Mouse (Mus musculus): ENCODE measurements around the gene Gbe1.

Gene Gbe1

DNA sequence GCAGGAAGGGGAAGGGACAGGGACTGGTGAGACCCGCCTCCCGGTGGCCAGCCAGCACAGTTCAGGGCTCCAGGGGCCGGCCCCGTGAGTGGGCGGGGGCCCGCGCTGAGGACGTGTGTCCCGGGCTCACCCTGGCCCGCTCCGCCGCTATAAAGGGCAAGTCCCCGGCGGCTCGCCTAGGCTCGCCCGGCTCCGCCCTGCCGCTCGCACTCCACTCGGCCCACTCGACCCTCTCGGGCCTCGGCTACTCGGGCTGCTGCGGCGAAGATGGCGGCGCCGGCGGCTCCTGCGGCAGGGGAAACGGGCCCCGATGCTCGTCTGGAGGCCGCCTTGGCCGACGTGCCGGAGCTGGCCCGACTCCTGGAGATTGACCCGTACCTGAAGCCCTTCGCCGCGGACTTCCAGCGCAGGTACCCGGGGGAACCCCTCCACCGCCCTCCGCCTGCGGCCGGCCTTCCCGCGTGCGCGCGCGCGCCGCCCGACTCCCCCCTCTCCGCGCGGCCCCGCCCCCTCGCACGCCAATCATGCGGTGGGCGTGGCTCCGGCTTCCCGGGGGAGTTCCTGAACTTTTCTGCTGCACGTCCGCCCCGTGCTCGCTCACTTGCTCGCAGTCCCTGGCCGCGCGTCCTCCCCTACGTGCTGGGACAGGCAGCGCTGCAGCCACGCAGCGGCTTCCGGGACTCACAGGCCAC is at the start of gene Gbe1:
TSS of gene Gbe1 (plus strand) at position 64 of the 692 bp plus-strand sequence.
- DNase-seq (ENCODE audit: low read depth, low spot score), result peak; percentile 83

DNA sequence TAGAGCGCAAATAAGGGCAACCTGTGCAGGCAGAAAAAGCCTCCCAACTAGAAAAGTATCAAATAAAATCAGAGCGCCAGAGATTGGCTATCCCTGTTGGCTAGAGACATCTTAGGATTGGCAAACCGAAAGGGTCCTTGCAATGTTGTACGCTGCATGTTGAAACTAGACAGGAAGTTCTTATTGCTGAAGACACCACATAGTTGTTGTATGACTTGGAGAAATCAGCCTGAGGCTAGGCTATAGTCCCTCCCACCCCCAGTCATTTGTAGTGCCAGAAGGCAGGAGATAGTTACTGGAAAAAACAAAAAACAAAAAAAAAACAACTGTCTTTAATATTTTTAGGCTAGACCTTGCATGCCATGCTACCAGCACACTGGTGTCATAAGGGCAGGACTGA is 3.1 kb upstream of the Gbe1 start:
- no peak for DNase-seq (ENCODE audit: low read depth, low spot score)

- no peak for DNase-seq (ENCODE audit: low read depth, low spot score)
Measured at GRCm38 (mm10) chr16:70313496-70313885, 258 bp upstream of the Gbe1 start.

- no peak for DNase-seq (ENCODE audit: low read depth, low spot score)
Measured at GRCm38 (mm10) chr16:70314578-70314930, 805 bp downstream of the Gbe1 start.

- DNase-seq (ENCODE audit: low read depth, low spot score), result no peak
Measured at GRCm38 (mm10) chr16:70315261-70315660, 1.5 kb downstream of the Gbe1 start.

- no peak for DNase-seq (ENCODE audit: low read depth, low spot score)
Measured at GRCm38 (mm10) chr16:70315862-70316390, 2.2 kb downstream of the Gbe1 start.

- peak; percentile 21 for DNase-seq (ENCODE audit: low read depth, low spot score)
Measured at GRCm38 (mm10) chr16:70319388-70319787, 5.6 kb downstream of the Gbe1 start.

DNA sequence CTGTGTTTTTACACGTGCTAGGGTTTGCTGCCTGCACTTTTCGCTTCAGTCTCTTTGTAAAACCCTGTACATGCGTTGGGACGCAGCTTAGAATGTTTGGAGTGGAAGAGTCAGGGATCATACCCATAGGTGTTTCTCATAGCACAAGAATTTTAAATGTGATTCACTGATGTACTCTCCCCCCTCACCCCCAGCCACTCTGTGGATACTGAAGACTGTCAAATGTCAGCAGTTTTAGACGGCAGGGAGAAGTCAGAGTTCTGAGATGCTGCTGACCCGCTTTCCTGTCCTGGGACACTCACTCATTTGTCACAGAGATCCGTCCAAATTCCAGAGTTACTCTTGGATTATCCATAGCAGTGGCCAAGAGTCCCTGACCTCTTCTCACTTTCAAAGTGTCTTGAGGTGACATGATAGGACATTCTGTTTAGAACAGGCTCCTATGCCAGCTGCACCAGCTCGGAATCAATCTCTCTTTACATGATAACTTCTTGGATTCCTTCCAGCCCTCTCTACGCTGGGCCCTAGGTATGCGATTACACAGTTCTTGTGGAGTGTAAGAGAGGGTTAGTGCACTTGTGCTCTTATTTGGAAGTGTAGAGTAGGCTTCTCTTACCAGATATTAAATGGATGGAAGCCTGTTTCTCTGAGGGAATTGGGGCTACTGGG is 7.0 kb downstream of the Gbe1 start:
- no peak for DNase-seq (ENCODE audit: low read depth, low spot score)

DNA sequence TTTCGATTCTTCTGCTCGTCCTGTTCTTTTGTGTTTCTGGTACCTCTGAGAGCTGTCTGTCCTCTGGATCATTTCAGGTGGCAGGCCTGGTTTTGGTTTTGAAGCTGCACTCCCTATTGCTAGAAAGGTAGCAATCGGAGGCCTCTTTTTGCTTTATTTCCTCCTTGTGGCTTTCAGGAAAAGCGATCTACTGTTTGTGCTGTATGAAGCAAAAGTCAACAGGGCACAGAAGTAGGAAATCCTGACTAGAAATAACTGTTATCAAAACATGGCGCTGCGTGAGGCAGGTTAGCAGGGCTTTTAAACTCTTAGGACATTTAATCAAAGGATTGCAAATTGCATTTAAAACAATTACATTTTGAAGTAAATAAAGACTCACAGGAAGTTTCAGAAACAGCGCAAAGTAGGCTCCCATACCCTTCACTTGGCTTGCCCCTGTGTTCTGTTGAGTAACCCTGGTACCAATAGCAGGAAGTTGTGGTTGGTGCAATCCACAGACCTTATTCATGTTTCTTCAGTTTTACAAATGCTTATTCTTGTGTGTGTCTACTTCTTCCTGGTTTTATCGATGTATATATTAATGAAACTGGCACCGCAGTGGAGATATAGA is 12.7 kb downstream of the Gbe1 start:
- DNase-seq (ENCODE audit: low read depth, low spot score), result no peak

GRCm38 (mm10) chr16:70328566-70328965 is 14.8 kb downstream of the Gbe1 start:
- DNase-seq (ENCODE audit: low read depth, low spot score), result no peak

GRCm38 (mm10) chr16:70329036-70329435 is 15.3 kb downstream of the Gbe1 start:
- DNase-seq (ENCODE audit: low read depth, low spot score), result no peak

DNA sequence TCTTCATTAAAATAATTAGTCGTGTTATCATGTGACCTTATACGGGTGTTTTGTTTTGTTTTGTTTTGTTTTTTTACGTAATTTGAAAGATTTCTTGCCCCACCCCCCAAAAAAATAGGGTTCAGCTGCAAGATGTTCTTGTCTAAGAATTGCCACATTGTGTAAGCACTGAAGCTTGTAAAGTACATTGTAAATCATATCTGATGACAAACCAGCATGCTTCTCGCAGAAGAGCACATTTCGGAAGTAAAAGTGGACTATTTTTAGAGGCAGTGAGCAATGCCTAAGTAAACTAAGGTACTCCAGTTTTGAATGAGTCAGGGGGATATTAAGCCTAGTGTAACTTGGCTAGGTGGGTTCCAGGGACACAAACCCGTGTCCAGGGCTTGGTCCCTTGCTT is 15.7 kb downstream of the Gbe1 start:
- DNase-seq (ENCODE audit: low read depth, low spot score), result no peak

DNA sequence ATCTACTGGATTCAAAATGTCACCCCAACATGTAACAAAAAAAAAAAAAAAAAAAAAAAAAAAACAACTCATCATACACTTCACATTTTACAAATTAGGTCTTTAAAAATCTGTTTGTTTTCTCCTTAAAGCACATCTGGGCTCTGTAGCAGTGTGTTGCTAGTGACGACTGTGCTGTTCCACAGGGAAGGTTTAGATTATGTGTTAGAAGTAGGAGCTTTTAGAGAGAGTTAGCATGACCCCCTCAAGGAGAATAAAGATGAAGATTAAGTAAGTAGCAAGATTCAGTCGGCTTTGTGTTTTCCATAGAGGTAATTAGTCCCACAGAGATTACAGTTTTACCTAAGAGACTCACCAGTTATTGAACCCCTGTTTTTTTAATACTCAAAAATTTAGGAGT is 16.3 kb downstream of the Gbe1 start:
- DNase-seq (ENCODE audit: low read depth, low spot score), result no peak

DNA sequence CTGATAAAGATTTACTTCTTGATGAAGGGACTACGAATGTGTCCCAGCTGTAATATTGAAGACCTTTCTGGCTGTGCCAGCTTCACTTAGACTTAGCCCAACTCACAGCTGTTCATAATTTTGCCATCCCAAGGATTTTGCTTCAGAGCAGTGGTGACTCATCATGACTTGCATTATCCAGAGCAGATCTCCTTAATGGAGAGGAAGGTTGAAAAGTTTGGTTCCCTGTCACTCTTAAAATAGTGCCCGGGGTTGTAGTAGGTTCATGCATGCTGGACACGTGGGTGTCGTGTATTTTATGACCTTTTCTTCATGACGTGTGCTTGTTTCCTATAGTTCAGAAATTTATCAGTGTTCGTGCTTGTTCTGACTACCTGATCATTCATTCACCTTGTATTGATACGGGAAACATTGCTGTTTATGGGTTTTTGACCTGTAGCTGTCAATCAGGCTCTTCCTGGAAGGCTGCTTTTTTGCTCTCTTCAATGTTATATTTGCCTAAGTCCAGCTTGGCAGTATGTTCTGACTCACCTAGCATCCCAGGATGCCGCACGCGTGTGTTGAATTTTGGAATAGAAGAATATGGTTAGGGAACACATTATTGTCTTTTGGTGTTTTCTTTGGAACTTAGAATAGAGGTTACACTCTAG is 17.0 kb downstream of the Gbe1 start:
- no peak for DNase-seq (ENCODE audit: low read depth, low spot score)

GRCm38 (mm10) chr16:70334812-70335211 is 21.1 kb downstream of the Gbe1 start:
- DNase-seq (ENCODE audit: low read depth, low spot score), result no peak

DNA sequence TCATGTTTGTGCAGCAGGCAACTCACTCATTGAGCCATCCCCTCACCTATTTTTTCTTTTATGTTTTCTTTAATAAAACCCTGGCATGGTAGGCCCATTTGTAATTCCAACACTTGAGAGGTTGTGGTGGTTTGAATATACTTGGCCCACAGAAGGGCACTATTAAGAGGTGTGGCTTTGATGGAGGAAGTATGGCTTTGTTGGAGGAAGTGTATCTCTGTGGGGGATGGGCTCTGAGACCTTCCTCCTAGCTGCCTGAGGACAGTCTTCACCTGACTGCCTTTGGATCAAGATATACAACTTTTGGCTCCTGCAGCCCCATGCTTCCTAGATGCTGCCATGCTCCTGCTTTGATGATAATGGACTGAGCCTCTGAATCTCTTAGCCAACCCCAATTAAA is 21.7 kb downstream of the Gbe1 start:
- DNase-seq (ENCODE audit: low read depth, low spot score), result no peak

DNA sequence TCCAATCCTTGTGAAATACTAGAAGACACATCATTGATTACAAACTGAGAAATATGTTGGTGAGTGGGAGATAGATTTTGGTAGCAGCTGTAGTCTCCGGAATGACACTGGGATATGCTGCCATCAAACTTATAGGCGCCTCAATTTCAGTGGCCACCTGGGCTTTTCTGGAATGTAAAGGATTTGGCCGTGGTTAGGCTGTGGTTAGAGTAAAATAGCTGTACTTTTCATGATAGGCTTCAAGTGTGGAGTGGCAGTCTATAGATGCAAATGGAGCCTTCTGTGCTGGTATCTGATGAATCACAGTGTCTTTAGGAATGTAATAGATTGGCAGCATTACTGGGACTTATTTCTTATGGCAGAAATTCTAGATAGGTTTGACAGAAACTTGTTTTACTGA is 23.9 kb downstream of the Gbe1 start:
- no peak for DNase-seq (ENCODE audit: low read depth, low spot score)

DNA sequence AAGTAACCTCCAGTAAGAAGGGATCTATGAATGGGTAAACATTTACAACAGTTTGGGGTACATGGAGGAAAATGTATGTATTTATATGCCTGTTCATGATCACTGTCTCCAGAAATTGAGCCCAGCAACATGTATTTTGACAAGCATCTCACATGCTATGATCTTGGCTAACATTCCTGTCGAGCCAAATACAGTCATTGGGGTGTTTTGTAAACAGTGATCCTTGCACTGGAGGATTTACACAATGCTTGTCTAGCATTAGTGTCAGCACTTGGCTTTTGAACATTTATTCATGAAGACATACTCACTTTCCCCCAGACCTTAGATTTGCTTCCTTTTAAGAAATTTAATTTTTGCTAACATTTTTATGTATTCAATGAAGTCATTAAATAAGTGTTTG is 30.7 kb downstream of the Gbe1 start:
- DNase-seq (ENCODE audit: low read depth, low spot score), result no peak

- DNase-seq (ENCODE audit: low read depth, low spot score), result no peak
Measured at GRCm38 (mm10) chr16:70345607-70346006, 31.9 kb downstream of the Gbe1 start.

- no peak for DNase-seq (ENCODE audit: low read depth, low spot score)
Measured at GRCm38 (mm10) chr16:70350011-70350410, 36.3 kb downstream of the Gbe1 start.

DNA sequence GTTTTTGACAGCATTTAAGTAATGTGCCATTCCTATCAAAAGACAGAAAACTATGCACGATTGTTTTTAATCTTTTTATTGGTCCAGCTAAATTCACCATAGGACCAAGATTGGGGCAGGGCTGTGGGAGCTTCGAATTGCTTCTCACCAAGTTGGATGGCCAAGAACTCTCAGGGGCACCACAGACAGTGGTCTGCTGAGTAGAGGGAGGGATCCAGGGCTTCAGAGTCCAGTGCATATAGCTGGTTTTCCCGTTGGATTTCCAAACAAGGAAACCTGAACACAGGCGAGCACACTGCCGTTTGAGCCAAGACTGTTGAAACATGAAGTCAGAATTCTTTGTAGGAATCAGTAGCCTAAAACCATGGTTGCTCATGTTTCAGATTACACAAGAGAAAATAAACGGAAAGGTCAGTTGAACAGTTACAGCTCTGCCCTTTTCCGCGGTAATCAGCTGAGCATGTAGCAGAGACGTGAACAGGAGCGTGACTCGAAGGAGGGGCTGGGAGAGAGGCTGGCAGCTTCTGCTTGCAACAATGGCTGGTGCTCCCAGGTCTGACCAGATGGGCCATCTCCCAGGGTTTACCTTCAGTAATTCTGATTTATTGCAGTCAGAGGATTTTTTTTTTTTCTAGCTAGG is 38.0 kb downstream of the Gbe1 start:
- DNase-seq (ENCODE audit: low read depth, low spot score), result no peak

DNA sequence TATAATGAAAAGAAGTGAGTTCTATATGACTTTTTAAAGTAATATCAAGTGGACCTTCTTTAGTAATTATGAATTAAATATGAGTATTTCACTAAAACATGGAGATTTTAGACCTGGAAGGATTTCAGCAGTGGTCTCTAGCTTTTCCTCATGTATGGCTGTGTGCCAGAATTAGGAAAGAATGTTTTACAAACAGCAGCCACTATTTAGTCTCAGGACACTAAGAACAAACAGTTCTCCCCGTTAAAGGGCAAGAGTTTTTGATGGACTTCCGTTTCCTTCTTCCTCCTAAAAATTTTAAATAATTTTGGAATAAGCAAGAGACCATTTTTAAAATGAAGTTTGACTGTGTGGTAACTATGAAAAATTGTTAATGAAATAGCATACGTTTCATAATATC is 38.8 kb downstream of the Gbe1 start:
- DNase-seq (ENCODE audit: low read depth, low spot score), result no peak

Measured in ES-CJ7 (cell line).